Mouse (Mus musculus): ENCODE results near the gene Treh.

- no peak for TF ChIP-seq CTCF (IDR thresholded peaks at IDR 0.05; ENCODE audit: control insufficient read depth, insufficient read depth, low read length)
- TF ChIP-seq POLR2A (IDR thresholded peaks at IDR 0.05; ENCODE audit: borderline replicate concordance, control insufficient read depth, low read depth, low read length), result peak; percentile 34; the same call in 1 of the 2 replicates
Measured at GRCm38 (mm10) chr9:44645924-44646323, 27.1 kb upstream of the Treh start.
